Mouse (Mus musculus) B cell, adult 2 months (primary cell): ENCODE data around the gene Klhdc8a.

Experiments used
- DNase-seq, 2 experiments: peaks; one replicate each; pipeline ENCODE4 v3.0.0; 2022

Klhdc8a gene

GRCm38 (mm10) chr1:132290921-132291675 is 7.3 kb upstream of the Klhdc8a start:
- DNase-seq, result no peak

- DNase-seq, result no peak
Observed at GRCm38 (mm10) chr1:132291706-132292105, 6.7 kb upstream of the Klhdc8a start.

GRCm38 (mm10) chr1:132292318-132293129 is 5.9 kb upstream of the Klhdc8a start:
- peak; percentile 22 to 40 for DNase-seq

- DNase-seq, result no peak
Observed at GRCm38 (mm10) chr1:132295506-132295905, 2.9 kb upstream of the Klhdc8a start.

GRCm38 (mm10) chr1:132296051-132296450 is 2.4 kb upstream of the Klhdc8a start:
- no peak for DNase-seq

- peak; percentile 60 to 64 for DNase-seq
Observed at GRCm38 (mm10) chr1:132298801-132299464, 507 bp downstream of the Klhdc8a start.

- DNase-seq, result no peak
Observed at GRCm38 (mm10) chr1:132299744-132300143, 1.3 kb downstream of the Klhdc8a start.

GRCm38 (mm10) chr1:132301242-132301641 is 2.8 kb downstream of the Klhdc8a start:
- DNase-seq, result no peak

GRCm38 (mm10) chr1:132302341-132302866 is 4.0 kb downstream of the Klhdc8a start:
- no peak for DNase-seq

GRCm38 (mm10) chr1:132304618-132305214 is 6.3 kb downstream of the Klhdc8a start:
- no peak for DNase-seq

GRCm38 (mm10) chr1:132306160-132306559 is 7.7 kb downstream of the Klhdc8a start:
- DNase-seq, result peak; percentile 81

- DNase-seq, result no peak
Observed at GRCm38 (mm10) chr1:132306808-132307207, 8.4 kb downstream of the Klhdc8a start.

- no peak for DNase-seq
Observed at GRCm38 (mm10) chr1:132307962-132308361, 9.5 kb downstream of the Klhdc8a start.

GRCm38 (mm10) chr1:132308674-132309073 is 10.2 kb downstream of the Klhdc8a start:
- no peak for DNase-seq

- no peak for DNase-seq
Observed at GRCm38 (mm10) chr1:132310754-132311153, 12.3 kb downstream of the Klhdc8a start.

- DNase-seq, result peak; percentile 75 to 77
Observed at GRCm38 (mm10) chr1:132311174-132311859, 12.9 kb downstream of the Klhdc8a start.

- peak; percentile 10 to 23 for DNase-seq
Observed at GRCm38 (mm10) chr1:132312043-132312442, 13.6 kb downstream of the Klhdc8a start.

- peak; percentile 67 to 75 for DNase-seq
Observed at GRCm38 (mm10) chr1:132312703-132313102, 14.3 kb downstream of the Klhdc8a start.

GRCm38 (mm10) chr1:132315889-132316624 is 17.6 kb downstream of the Klhdc8a start, which contains the start of gene Nuak2:
Gene Nuak2 (plus strand): TSS chr1:132316126.
- peak; percentile 90 to 93 for DNase-seq

- DNase-seq, result peak; percentile 28 to 38
Observed at GRCm38 (mm10) chr1:132316625-132316994, 18.2 kb downstream of the Klhdc8a start.

GRCm38 (mm10) chr1:132317413-132317812 is 19.0 kb downstream of the Klhdc8a start:
- peak in 1 of 2 experiments; percentile 27 for DNase-seq
